In genomic region chr10:126844689-126845088, GRCm38 (mm10) we compare ENCODE assay signal across 8 mouse cellular contexts. TPM values are rescaled to one million over a fixed set of nuclear protein-coding genes. Genes with fewer than 3 reads are reported as not detected.
A peak's percentile ranks its signal among the peaks of the same experiment; 100 is the strongest.
DNase-seq lines count a peak whose midpoint lies in the region; ATAC-seq and TF ChIP-seq lines count a peak whose summit lies in the region.

No protein-coding gene starts in this region.

- H3K4me1 ChIP-seq in ES-E14 (ENCODE audit: control insufficient read depth in 2 of 2, insufficient read depth in 2 of 2, low read length in 2 of 2, poor library complexity in 1 of 2) = peaks cover 0 to 2% of the 10 kb centered on the region in 2 experiments; a peak in 1 of 4 replicates
- peaks cover 9% of the 10 kb centered on the region; the same call in 1 of the 2 replicates for H3K4me1 ChIP-seq in embryonic facial prominence, embryonic 14.5 days (ENCODE audit: control insufficient read depth, insufficient read depth, low read length)
- no peaks in the 10 kb centered on the region for H3K4me1 ChIP-seq in hindbrain, embryonic 14.5 days (replicated peaks; ENCODE audit: control insufficient read depth, insufficient read depth, low read length)
- H3K4me1 ChIP-seq in midbrain, embryonic 11.5 days (ENCODE audit: control insufficient read depth, insufficient read depth, low read length) = peaks cover 11% of the 10 kb centered on the region
- H3K4me1 ChIP-seq in testis, adult 2 months (ENCODE audit: control insufficient read depth, insufficient read depth, low read length) = no peaks in the 10 kb centered on the region; the same call in 1 of the 2 replicates

- H3K36me3 ChIP-seq in ES-E14 (ENCODE audit: control insufficient read depth, insufficient read depth, low read length, poor library complexity, severe bottlenecking) = no peaks in the 10 kb centered on the region
- no peaks in the 10 kb centered on the region for H3K36me3 ChIP-seq in embryonic facial prominence, embryonic 14.5 days (ENCODE audit: control insufficient read depth, insufficient read depth, low read length)
- H3K36me3 ChIP-seq in hindbrain, embryonic 14.5 days (replicated peaks; ENCODE audit: control insufficient read depth, insufficient read depth) = no peaks in the 10 kb centered on the region
- no peaks in the 10 kb centered on the region for H3K36me3 ChIP-seq in midbrain, embryonic 11.5 days (ENCODE audit: control insufficient read depth, insufficient read depth, low read length)
- no peaks in the 10 kb centered on the region for H3K36me3 ChIP-seq in testis, adult 2 months (ENCODE audit: control insufficient read depth, insufficient read depth, low read length)

- no peak for ATAC-seq in embryonic facial prominence, embryonic 14.5 days (ENCODE audit: low read depth)
- no peak for ATAC-seq in hindbrain, embryonic 14.5 days (ENCODE audit: low FRiP score)
- peak; percentile 60; the same call in 1 of the 2 replicates for ATAC-seq in midbrain, embryonic 11.5 days (ENCODE audit: low FRiP score)

- in situ Hi-C loops in ES-E14 (cut with MboI; ENCODE audit: low sequenced_read_pairs in 2 of 2, unreplicated experiment in 2 of 2) = no loop called here

- peak; percentile 7 for DNase-seq in cerebellum, adult 11-12 months
- DNase-seq in cerebellum, adult 9-11 months = no peak
- peak; percentile 62 for DNase-seq in ES-E14 (ENCODE audit: low read depth, low spot score)
- no peak for DNase-seq in embryonic facial prominence, embryonic 14.5 days (ENCODE audit: low spot score)
- DNase-seq in hindbrain, embryonic 14.5 days (ENCODE audit: low spot score) = no peak
- DNase-seq in left cerebral cortex, postnatal 25 days (ENCODE audit: low spot score in 2 of 2) = peak; percentile 74 to 93
- peak; percentile 92 for DNase-seq in midbrain, embryonic 11.5 days (ENCODE audit: low spot score, missing footprints)

- no peaks in the 10 kb centered on the region for H3K9me3 ChIP-seq in ES-E14 (ENCODE audit: control insufficient read depth, insufficient read depth, low read depth, low read length)
- 0 out of 2 replicates have a peak, but pooled peaks cover 3% of the 10 kb centered on the region for H3K9me3 ChIP-seq in embryonic facial prominence, embryonic 14.5 days (ENCODE audit: control insufficient read depth, low read length)
- H3K9me3 ChIP-seq in hindbrain, embryonic 14.5 days (ENCODE audit: control insufficient read depth, low read length) = peaks cover 10% of the 10 kb centered on the region; the same call in 1 of the 2 replicates
- no peaks in the 10 kb centered on the region; the same call in 1 of the 2 replicates for H3K9me3 ChIP-seq in midbrain, embryonic 11.5 days (ENCODE audit: control insufficient read depth, low read length)

- no peak overlapping the region for H3K27ac ChIP-seq in ES-E14 (ENCODE audit: insufficient read depth, low read depth, low read length, poor library complexity, severe bottlenecking)
- H3K27ac ChIP-seq in embryonic facial prominence, embryonic 14.5 days (replicated peaks; ENCODE audit: low read depth, low read length) = no peak overlapping the region; the same call in 1 of the 2 replicates
- no peak overlapping the region for H3K27ac ChIP-seq in hindbrain, embryonic 14.5 days
- no peak overlapping the region for H3K27ac ChIP-seq in midbrain, embryonic 11.5 days (ENCODE audit: low read depth, low read length)
- H3K27ac ChIP-seq in testis, adult 2 months (ENCODE audit: control insufficient read depth, insufficient read depth, low read depth, low read length) = no peak overlapping the region

- peak; percentile 76 for TF ChIP-seq CTCF in testis, adult 2 months (IDR thresholded peaks at IDR 0.05; ENCODE audit: control insufficient read depth, insufficient read depth, insufficient replicate concordance, low read depth, low read length)

- H3K9ac ChIP-seq in ES-E14 (ENCODE audit: insufficient read depth, low read depth, low read length, poor library complexity, severe bottlenecking) = no peak overlapping the region
- no peak overlapping the region for H3K9ac ChIP-seq in embryonic facial prominence, embryonic 14.5 days (ENCODE audit: low read depth, low read length)
- H3K9ac ChIP-seq in hindbrain, embryonic 14.5 days = no peak overlapping the region
- no peak overlapping the region for H3K9ac ChIP-seq in midbrain, embryonic 11.5 days (ENCODE audit: low read length)

- TF ChIP-seq POLR2A in testis, adult 2 months (IDR thresholded peaks at IDR 0.05; ENCODE audit: control insufficient read depth, low read depth, low read length) = no peak

- no peaks in the 10 kb centered on the region for H3K27me3 ChIP-seq in embryonic facial prominence, embryonic 14.5 days (replicated peaks; ENCODE audit: control insufficient read depth, insufficient read depth, low read length)
- H3K27me3 ChIP-seq in hindbrain, embryonic 14.5 days (ENCODE audit: control insufficient read depth, insufficient read depth, low read length) = no peaks in the 10 kb centered on the region
- H3K27me3 ChIP-seq in midbrain, embryonic 11.5 days (ENCODE audit: control insufficient read depth, insufficient read depth, low read length) = no peaks in the 10 kb centered on the region
- no peaks in the 10 kb centered on the region for H3K27me3 ChIP-seq in testis, adult 2 months (ENCODE audit: control insufficient read depth, insufficient read depth, low read length)

- H3K4me3 ChIP-seq in ES-E14 (ENCODE audit: insufficient read depth in 1 of 2, low read depth in 1 of 2, low read length in 2 of 2, poor library complexity in 1 of 2, severe bottlenecking in 1 of 2) = no peak overlapping the region
- no peak overlapping the region for H3K4me3 ChIP-seq in embryonic facial prominence, embryonic 14.5 days (ENCODE audit: low read depth, low read length)
- no peak overlapping the region for H3K4me3 ChIP-seq in hindbrain, embryonic 14.5 days (replicated peaks; ENCODE audit: low read length)
- H3K4me3 ChIP-seq in midbrain, embryonic 11.5 days (ENCODE audit: low read depth, low read length) = no peak overlapping the region
- H3K4me3 ChIP-seq in testis, adult 2 months (ENCODE audit: control insufficient read depth, low read depth, low read length) = peak overlapping the region; percentile 6; the same call in 1 of the 2 replicates

- intact Hi-C loops in left cerebral cortex, postnatal 25 days (cut with DNase I) = loop anchor here (1.0 to 10.0 kb wide), 3 partner anchors 29 to 360 kb away; no protein-coding TSS in a partner anchor

- peak overlapping the region; percentile 18; the same call in 1 of the 2 replicates for H3K4me2 ChIP-seq in embryonic facial prominence, embryonic 14.5 days (ENCODE audit: low read depth, low read length)
- H3K4me2 ChIP-seq in hindbrain, embryonic 14.5 days (replicated peaks) = peak overlapping the region; percentile 31
- H3K4me2 ChIP-seq in midbrain, embryonic 11.5 days = peak overlapping the region; percentile 33

- WGBS in embryonic facial prominence, embryonic 14.5 days = 41% methylated on average over 12 of the region's 12 CpGs
- WGBS in hindbrain, embryonic 14.5 days = 37% methylated on average over 12 of the region's 12 CpGs
- WGBS in midbrain, embryonic 11.5 days = 31% methylated on average over 12 of the region's 12 CpGs

TF ChIP-seq in ES-E14, 5 proteins besides CTCF, POLR2A, EP300 and RAD21:
- TF ChIP-seq MAFK (IDR thresholded peaks at IDR 0.05; ENCODE audit: insufficient read depth, low read depth, low read length) (no peak), HCFC1 (IDR thresholded peaks at IDR 0.05; ENCODE audit: borderline replicate concordance, insufficient read depth, low read length) (no peak), CHD2 (IDR thresholded peaks at IDR 0.05; ENCODE audit: low read depth, low read length) (no peak), ZNF384 (IDR thresholded peaks at IDR 0.05; ENCODE audit: low read depth, low read length) (no peak), ZC3H11A (IDR thresholded peaks at IDR 0.05; ENCODE audit: borderline replicate concordance, low read depth, low read length) (no peak)

RNA-seq across cellular contexts. Expression of gene Atp23, which starts 56.5 kb away (rescaled TPM):
- 12.1 and 12.2 TPM in 2 replicates for total RNA-seq in ES-E14 (2012; rRNA removed)
- polyA plus RNA-seq in embryonic facial prominence, embryonic 14.5 days (2014; fragmentation: Nextera tagmentation; extraction: Ambion mirVana) = 16.7 and 20.6 TPM in 2 replicates
- 15.9 and 16.5 TPM in 2 replicates for polyA plus RNA-seq in hindbrain, embryonic 14.5 days (2014; fragmentation: Nextera tagmentation; extraction: Ambion mirVana)
- total RNA-seq in left cerebral cortex, postnatal 25 days (2021) = 1 to 10 TPM; 9.2 to 9.7 TPM
- 15.9 and 17.8 TPM in 2 replicates for polyA plus RNA-seq in midbrain, embryonic 11.5 days (2014; fragmentation: Nextera tagmentation; extraction: Ambion mirVana)
- 10.3 TPM in 2 replicates for polyA plus RNA-seq in testis, adult 2 months (2012; rRNA removed)

Comparison
In these comparisons a context has a peak if more than half of its experiments do, and no peak if none do; other contexts are left out.
1. DNase-seq: peak in cerebellum, adult 11-12 months (single experiment), ES-E14 (single experiment), left cerebral cortex, postnatal 25 days (2 of 2) and midbrain, embryonic 11.5 days (single experiment); none in cerebellum, adult 9-11 months (single experiment), embryonic facial prominence, embryonic 14.5 days (single experiment) and hindbrain, embryonic 14.5 days (single experiment).
2. Peak in every context shown above with its lines, with median percentiles within 50 percentile points of each other: H3K4me2 ChIP-seq.